Mouse (Mus musculus): ENCODE data around the gene Cd8b1.

- TF ChIP-seq CTCF (IDR thresholded peaks at IDR 0.05; ENCODE audit: low read depth, low read length) = no peak
- no peak for TF ChIP-seq POLR2A (IDR thresholded peaks at IDR 0.05; ENCODE audit: extremely low read depth, insufficient read depth, low read length)
Measured at GRCm38 (mm10) chr6:71324816-71325215, 2.2 kb downstream of the Cd8b1 start.

All from liver, adult 2 months (tissue).